Mouse (Mus musculus) erythroblast, adult 5-6 weeks (primary cell): Measurements from ENCODE around the gene Chp2. TPM values are rescaled to one million over a fixed set of nuclear protein-coding genes. Genes with fewer than 3 reads are reported as not detected.

Source experiments
- ATAC-seq: replicated peaks from 2 replicates; pipeline ENCODE4 v1.8.0; 2016; ENCODE audit warnings: moderate number of reproducible peaks, mild to moderate bottlenecking, moderate TSS enrichment, inconsistent platforms; ENCODE audit not compliant: poor library complexity, low FRiP score, severe bottlenecking
- total RNA-seq, 2 experiments: library from RNA; stranded (forward) in 1 of 2; stranded (reverse) in 1 of 2; fragments of 150-400 nt in 1 of 2; fragments of 200-764, 138-1000 nt in 1 of 2; gene quantifications; 2 replicates each; pipeline versions ENCODE4 v1.2.3 to v1.2.4; 2015 to 2017; ENCODE audit warnings: low replicate concordance in 2 of 2

Chp2 gene
- total RNA-seq (2015; ENCODE audit: low replicate concordance), result 1.9 TPM in 1 of 2 replicates, not detected in the other
- 2.3 and 6.1 TPM in 2 replicates for total RNA-seq (2017; ENCODE audit: low replicate concordance)

DNA sequence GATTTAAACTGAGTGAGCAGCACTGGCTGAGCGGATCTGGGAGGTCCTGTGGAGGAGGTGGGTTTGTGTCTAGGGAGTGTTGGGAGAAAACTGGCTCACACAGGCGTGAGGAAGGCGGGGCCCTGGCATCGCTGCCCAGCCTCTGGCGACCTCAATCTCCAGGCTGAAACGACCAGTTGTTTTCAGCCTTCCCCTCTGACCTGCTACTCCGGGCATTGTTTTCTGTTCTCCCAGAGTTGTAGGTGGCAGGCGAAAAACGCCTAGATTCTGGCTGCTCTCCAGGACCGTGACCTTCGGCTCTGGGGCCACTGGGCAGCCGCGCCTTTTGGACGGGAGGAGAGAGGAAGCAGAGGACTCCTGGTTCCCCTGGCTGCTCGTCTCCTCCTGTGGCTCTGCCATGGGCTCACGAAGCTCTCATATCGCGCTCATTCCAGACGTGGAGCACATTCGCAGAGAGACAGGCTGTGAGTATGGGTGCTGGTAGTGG is at the start of gene Chp2:
TSS of gene Chp2 (plus strand) at position 182 of the 487 bp plus-strand sequence.
- ATAC-seq, result no peak

GRCm38 (mm10) chr7:122170705-122171104 is 48.6 kb upstream of the Chp2 start:
- ATAC-seq, result no peak

DNA sequence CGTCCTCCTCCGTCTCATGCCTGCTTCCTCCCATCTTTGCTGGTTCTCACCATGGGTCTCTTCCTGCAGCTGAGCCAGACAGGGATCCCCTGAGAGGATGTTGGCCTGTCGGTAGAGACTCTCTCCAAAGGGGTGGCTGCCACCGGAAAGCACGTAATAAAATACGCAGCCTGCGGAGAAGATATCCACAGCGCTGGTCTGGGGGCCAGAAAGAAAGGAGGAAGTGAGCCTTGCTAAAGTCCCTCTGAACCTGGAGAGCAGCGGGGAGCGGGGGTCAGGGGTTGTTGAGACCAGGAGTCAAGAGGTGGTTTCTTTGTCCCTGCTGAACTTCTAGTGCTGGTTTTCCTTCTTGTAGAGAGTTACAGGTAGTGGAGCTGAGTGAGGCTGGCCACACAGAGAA is 47.7 kb upstream of the Chp2 start:
- ATAC-seq, result no peak

- no peak for ATAC-seq
Measured at GRCm38 (mm10) chr7:122180720-122181119, 38.6 kb upstream of the Chp2 start.

DNA sequence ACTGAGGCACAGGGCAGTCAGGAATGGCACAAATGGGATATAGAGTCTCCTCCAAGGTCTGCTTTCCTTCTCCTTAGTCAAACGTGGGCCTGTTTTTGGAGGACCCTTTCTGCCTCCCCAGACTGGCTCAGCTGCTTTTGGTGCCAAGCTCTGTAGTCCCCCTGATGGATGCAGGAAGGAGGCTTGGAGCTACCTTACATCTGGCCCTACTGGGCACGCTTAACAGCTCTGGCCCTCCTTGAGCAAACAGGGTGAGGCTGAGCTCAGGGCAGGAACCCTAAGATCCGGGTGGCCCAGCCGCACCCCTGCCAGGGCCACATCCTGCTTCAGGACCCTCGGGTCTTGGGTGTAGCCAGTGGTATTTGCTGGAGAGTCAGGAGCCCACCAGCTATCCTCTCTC is 34.7 kb upstream of the Chp2 start:
- ATAC-seq, result no peak

DNA sequence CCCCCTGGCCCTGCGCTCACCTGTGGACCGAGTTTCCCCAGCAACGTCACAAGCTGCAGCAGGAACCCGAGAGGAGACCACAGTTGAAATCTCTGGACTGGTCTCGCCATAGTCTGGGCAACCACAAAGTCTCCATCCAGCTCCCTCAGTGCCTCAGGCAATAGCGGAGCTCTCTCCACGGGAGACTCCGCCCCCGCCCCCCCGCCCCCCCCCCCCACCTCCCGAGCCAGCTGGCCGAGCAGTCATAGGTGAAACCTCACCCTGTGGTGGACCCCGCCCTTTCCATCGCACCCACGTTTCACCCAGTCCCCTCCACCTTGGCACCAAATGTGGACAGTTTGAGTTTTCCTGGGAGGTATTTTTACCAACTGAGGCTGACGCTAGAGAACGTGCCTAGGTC is 33.3 kb upstream of the Chp2 start, which contains the start of gene Ern2:
TSS of gene Ern2 (minus strand) at position 165 of the 400 bp plus-strand sequence.
- no peak for ATAC-seq

DNA sequence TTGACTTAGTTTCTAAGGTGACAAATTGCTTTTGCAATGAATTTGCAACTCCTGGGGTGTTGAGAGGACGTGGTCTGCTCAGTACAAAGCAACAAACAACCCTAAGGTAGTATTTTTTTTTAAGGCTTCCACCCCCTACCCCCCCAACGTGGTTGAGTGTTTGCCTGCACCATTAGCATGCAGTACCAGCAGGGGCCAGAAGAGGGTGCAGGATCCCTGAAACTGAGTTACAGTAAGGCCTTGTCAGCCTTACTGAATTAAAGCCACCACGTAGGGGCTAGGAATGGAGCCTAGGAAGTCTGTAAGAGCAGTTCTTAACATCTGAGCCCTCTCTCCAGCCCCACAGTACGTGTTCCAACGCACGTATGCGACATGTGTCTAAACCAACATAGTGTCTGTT is 29.8 kb upstream of the Chp2 start:
- ATAC-seq, result peak; percentile 90

GRCm38 (mm10) chr7:122191097-122191496 is 28.2 kb upstream of the Chp2 start:
- ATAC-seq, result no peak

DNA sequence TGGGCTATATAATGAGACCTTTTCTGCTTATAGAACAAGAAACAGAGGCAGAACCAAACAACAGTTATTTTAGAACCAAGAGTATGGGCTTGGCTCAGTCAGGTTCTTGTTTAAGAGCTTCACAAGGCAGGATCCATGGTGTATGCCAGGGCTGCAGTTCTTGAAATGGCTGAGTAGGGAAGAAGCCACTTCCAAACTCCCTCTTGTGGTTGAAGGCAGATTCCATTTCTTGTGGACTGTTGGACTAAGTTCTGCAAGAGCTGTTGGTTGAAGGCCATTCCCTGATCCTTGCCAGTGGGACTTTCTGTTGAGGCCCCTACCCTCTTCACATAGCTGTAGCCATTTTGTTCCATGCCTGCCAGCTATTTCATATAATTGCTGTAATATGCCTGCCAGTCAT is 25.4 kb upstream of the Chp2 start:
- ATAC-seq, result no peak

- no peak for ATAC-seq
Measured at GRCm38 (mm10) chr7:122196771-122197170, 22.5 kb upstream of the Chp2 start.

GRCm38 (mm10) chr7:122197306-122197705 is 22.0 kb upstream of the Chp2 start:
- ATAC-seq, result peak; percentile 73

GRCm38 (mm10) chr7:122199296-122199695 is 20.0 kb upstream of the Chp2 start:
- no peak for ATAC-seq

GRCm38 (mm10) chr7:122203936-122204335 is 15.4 kb upstream of the Chp2 start:
- no peak for ATAC-seq

GRCm38 (mm10) chr7:122206121-122206520 is 13.2 kb upstream of the Chp2 start:
- ATAC-seq, result no peak

GRCm38 (mm10) chr7:122208276-122209021 is 10.8 kb upstream of the Chp2 start:
- ATAC-seq, result no peak

DNA sequence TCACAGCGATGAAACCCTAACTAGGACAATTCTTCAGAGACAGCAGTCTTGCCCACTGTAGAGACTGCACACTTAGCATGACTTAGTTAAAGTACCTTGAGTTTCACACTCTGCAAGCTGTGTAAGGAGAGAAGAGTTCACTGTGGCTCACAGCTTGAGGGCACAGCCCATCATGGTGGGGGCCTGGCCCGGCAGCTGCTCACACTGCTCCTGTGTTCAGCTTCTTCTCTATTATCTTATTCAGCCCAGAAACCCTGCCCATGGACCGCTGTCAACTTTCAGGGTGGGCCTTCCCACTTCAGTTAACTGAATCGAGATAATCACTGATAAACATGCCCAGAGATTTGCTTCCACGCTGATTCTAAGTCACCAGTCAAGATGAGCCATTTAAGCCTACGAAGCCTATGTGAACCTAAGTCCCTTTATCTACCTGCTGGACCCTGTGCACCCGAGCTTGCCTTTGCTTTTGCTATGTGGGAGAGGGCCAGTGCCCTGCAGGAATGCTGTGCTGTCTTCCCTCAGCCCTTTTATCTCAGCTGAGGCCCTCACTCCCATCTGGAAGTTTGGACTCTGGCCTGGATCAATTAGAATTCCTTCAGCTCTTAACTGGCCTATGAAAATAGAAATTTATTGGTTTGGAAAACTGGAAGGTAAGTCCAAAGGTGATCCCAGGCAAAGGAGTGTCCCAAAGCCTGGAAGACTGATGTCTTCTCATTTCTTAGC is 6.9 kb downstream of the Chp2 start:
- no peak for ATAC-seq

GRCm38 (mm10) chr7:122226744-122227143 is 7.4 kb downstream of the Chp2 start:
- ATAC-seq, result no peak

- ATAC-seq, result no peak
Measured at GRCm38 (mm10) chr7:122229306-122229705, 10.0 kb downstream of the Chp2 start.

GRCm38 (mm10) chr7:122229916-122230315 is 10.6 kb downstream of the Chp2 start:
- no peak for ATAC-seq

GRCm38 (mm10) chr7:122230866-122231265 is 11.6 kb downstream of the Chp2 start:
- ATAC-seq, result no peak

- ATAC-seq, result no peak
Measured at GRCm38 (mm10) chr7:122238939-122239338, 19.6 kb downstream of the Chp2 start.
